Mouse (Mus musculus) E14TG2a.4 (cell line): Measurements from ENCODE around the gene AU040320.

Source experiments
- CTCF ChIP-seq: conservative IDR thresholded peaks from 2 replicates; pipeline ENCODE4 v1.5.1; 2014; ENCODE audit warnings: low read length
- POU5F1 ChIP-seq: IDR thresholded peaks from 2 replicates; pipeline ENCODE4 v1.6.1; 2014; ENCODE audit warnings: low read length, borderline replicate concordance

DNA sequence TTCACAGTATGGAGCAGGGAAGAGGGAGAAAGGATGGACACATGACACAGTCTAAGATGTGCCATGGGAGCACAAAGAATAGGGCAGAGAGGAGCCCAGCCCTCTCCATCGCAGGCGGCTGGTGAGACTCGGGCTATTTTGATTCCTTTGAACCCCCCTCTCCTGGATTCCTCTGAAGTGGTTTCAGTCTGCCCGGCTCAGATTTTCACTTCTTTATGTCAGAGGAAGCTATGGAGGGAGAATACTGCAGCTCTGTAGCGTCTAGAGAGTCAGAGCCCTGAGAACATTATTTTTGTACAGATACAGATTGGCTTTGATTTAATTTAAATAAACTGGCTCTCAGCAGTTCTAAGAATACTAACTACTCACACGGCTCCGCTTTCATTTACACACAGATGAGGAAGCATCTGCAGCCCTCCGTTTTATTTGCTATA lies 25.8 kb downstream of the AU040320 start:
- TF ChIP-seq CTCF (no peak), POU5F1 (no peak)
